Mouse (Mus musculus) myocyte (in vitro differentiated cells): ENCODE measurements around the gene 1700023F06Rik. TPM values are rescaled to one million over a fixed set of nuclear protein-coding genes. Genes with fewer than 3 reads are reported as not detected.

Experiments
- H3K27me3 ChIP-seq: one replicate; pipeline ENCODE4 v1.6.1; 2011; ENCODE audit not compliant: control insufficient read depth, insufficient read depth, insufficient read length
- H3K36me3 ChIP-seq: one replicate; pipeline ENCODE4 v1.6.1; 2011; ENCODE audit not compliant: control insufficient read depth, insufficient read depth
- H3K4me2 ChIP-seq: one replicate; pipeline ENCODE4 v1.6.1; 2011; ENCODE audit warnings: low read depth, control low read depth
- H3K4me3 ChIP-seq: one replicate; pipeline ENCODE4 v1.5.1; 2011; ENCODE audit warnings: mild to moderate bottlenecking, control low read depth, moderate library complexity
- H3K79me2 ChIP-seq: one replicate; pipeline ENCODE4 v1.6.1; 2011; ENCODE audit not compliant: control insufficient read depth, insufficient read depth
- H3ac ChIP-seq: one replicate; pipeline ENCODE4 v1.6.1; 2011; ENCODE audit not compliant: control insufficient read depth, insufficient read length
- CEBPB ChIP-seq: IDR thresholded peaks from 2 replicates; pipeline ENCODE4 v1.6.1; 2011; ENCODE audit warnings: mild to moderate bottlenecking, moderate library complexity; ENCODE audit not compliant: poor library complexity, insufficient read depth, severe bottlenecking
- E2F4 ChIP-seq: IDR thresholded peaks from one replicate; pipeline ENCODE4 v1.6.1; 2011; ENCODE audit warnings: mild to moderate bottlenecking, control low read depth, moderate library complexity; ENCODE audit not compliant: insufficient read depth
- MAX ChIP-seq: IDR thresholded peaks from one replicate; pipeline ENCODE4 v1.6.1; 2011; ENCODE audit warnings: low read depth, mild to moderate bottlenecking, control low read depth
- MYOD1 ChIP-seq, 3 experiments: IDR thresholded peaks; one replicate each; pipeline ENCODE4 v1.6.1; 2011; ENCODE audit warnings: control low read depth in 2 of 3, low read depth in 2 of 3, mild to moderate bottlenecking in 2 of 3, moderate library complexity in 1 of 3; ENCODE audit not compliant: insufficient read length in 2 of 3, control insufficient read depth in 1 of 3
- MYOG ChIP-seq, 3 experiments: IDR thresholded peaks; one replicate each; pipeline ENCODE4 v1.6.1; 2011; ENCODE audit warnings: control low read depth in 2 of 3, low read depth in 2 of 3, mild to moderate bottlenecking in 2 of 3; ENCODE audit not compliant: insufficient read length in 2 of 3, control insufficient read depth in 1 of 3, insufficient read depth in 1 of 3
- POLR2A ChIP-seq: IDR thresholded peaks from one replicate; pipeline ENCODE4 v1.6.1; 2011; ENCODE audit warnings: low read depth, mild to moderate bottlenecking, control low read depth, moderate library complexity; ENCODE audit not compliant: insufficient read length
- POLR2AphosphoS2 ChIP-seq: IDR thresholded peaks from one replicate; pipeline ENCODE4 v1.6.1; 2011; ENCODE audit warnings: low read depth, control low read depth; ENCODE audit not compliant: insufficient read length
- REST ChIP-seq: IDR thresholded peaks from one replicate; pipeline ENCODE4 v1.6.1; 2011; ENCODE audit warnings: mild to moderate bottlenecking, control low read depth, moderate library complexity; ENCODE audit not compliant: insufficient read depth, insufficient read length
- SRF ChIP-seq: IDR thresholded peaks from one replicate; pipeline ENCODE4 v1.6.1; 2011; ENCODE audit warnings: low read depth; ENCODE audit not compliant: control insufficient read depth, insufficient read length
- TCF12 ChIP-seq: IDR thresholded peaks from one replicate; pipeline ENCODE4 v1.6.1; 2011; ENCODE audit warnings: mild to moderate bottlenecking, control low read depth; ENCODE audit not compliant: poor library complexity, insufficient read depth, severe bottlenecking
- TCF3 ChIP-seq: IDR thresholded peaks from one replicate; pipeline ENCODE4 v1.6.1; 2011; ENCODE audit warnings: low read depth, control low read depth; ENCODE audit not compliant: insufficient read length
- USF1 ChIP-seq: IDR thresholded peaks from one replicate; pipeline ENCODE4 v1.6.1; 2011; ENCODE audit warnings: low read depth, mild to moderate bottlenecking, control low read depth, moderate library complexity
- polyA plus RNA-seq: library from polyadenylated mRNA; unstranded; fragments of >200 nt; fragmentation: generic; extraction: Trizol; gene quantifications from one replicate; pipeline ENCODE4 v1.2.1, GENCODE M21; 2012; ENCODE audit warnings: missing spikeins

1700023F06Rik gene
- polyA plus RNA-seq, 1 experiment, result not detected

DNA sequence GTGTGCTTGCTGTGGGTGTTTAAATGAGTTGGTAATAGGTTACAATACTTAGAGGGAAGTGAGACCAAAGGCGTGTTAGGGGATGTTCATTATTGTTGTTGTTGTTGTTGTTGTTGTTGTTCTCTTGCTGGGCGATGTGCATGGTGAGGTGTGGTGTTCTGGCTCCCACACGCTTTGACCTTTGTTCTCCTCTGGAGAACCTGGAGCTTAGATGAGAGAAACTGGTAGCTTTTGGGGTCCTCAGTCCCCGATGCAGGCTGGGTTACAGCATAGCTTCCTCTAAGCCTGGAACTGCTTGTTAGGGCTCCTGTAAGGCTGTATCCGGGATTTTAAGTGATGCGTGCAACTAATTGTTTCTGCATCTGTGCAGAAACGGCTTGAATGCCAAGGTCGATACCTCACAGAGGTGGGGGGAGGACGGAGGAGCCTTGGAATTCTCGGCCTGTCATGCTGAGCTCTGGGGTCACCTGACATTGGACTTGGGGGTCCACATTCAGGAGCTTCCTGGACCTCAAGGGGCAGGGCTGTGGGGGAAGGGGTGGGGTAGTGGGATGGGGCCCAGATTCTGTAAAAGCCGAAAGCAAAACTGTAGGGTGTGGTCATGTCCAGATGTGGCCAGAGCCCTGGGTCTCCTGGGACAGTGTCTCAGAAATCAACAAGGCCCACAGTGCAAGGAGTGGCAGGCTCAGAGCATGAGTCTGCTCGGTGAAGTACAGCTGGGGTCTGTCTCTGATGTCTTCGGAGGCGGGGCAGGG lies 32.5 kb downstream of the 1700023F06Rik start:
- Histone ChIP-seq H3K4me2 (peak overlapping the region; percentile 69), H3ac (no peak overlapping the region), H3K4me3 (no peak overlapping the region), H3K79me2 (no peaks in the 10 kb centered on the region), H3K27me3 (peaks cover 3% of the 10 kb centered on the region), H3K36me3 (no peaks in the 10 kb centered on the region)
- TF ChIP-seq MYOG (IDR thresholded peaks at IDR 0.05; ENCODE audit: control insufficient read depth in 1 of 3, insufficient read depth in 1 of 3, insufficient read length in 2 of 3, low read depth in 2 of 3), result peak in 1 of 3 experiments; percentile 9
- peak in 1 of 3 experiments; percentile 13 for TF ChIP-seq MYOD1 (IDR thresholded peaks at IDR 0.05; ENCODE audit: control insufficient read depth in 1 of 3, insufficient read length in 2 of 3, low read depth in 2 of 3)
- no peak for TF ChIP-seq MAX
- no peak for TF ChIP-seq USF1

- Histone ChIP-seq H3K27me3 (peaks cover 7% of the 10 kb centered on the region), H3ac (no peak overlapping the region), H3K4me2 (peak overlapping the region; percentile 69), H3K79me2 (no peaks in the 10 kb centered on the region), H3K36me3 (no peaks in the 10 kb centered on the region), H3K4me3 (no peak overlapping the region)
- TF ChIP-seq REST (no peak), POLR2A (no peak), MYOD1 (IDR thresholded peaks at IDR 0.05; ENCODE audit: control insufficient read depth in 1 of 3, insufficient read length in 2 of 3, low read depth in 2 of 3) (peak in 1 of 3 experiments; percentile 14)
Measured at GRCm38 (mm10) chr11:103174891-103175391, 33.4 kb downstream of the 1700023F06Rik start.

GRCm38 (mm10) chr11:103174411-103174832 lies 33.9 kb downstream of the 1700023F06Rik start:
- no peak overlapping the region for H3K4me3 ChIP-seq
- TF ChIP-seq SRF (no peak), USF1 (no peak), POLR2AphosphoS2 (peak; percentile 20), REST (no peak), E2F4 (no peak), TCF12 (peak; percentile 69), CEBPB (peak; percentile 55; the same call in 1 of the 2 replicates), MYOD1 (IDR thresholded peaks at IDR 0.05; ENCODE audit: control insufficient read depth in 1 of 3, insufficient read length in 2 of 3, low read depth in 2 of 3) (peak; percentile 58 to 98 (median 91)), POLR2A (peak; percentile 42), MYOG (IDR thresholded peaks at IDR 0.05; ENCODE audit: control insufficient read depth in 1 of 3, insufficient read depth in 1 of 3, insufficient read length in 2 of 3, low read depth in 2 of 3) (peak in 2 of 3 experiments; percentile 94 to 99), TCF3 (peak; percentile 83), MAX (peak; percentile 73)
- no peak overlapping the region for H3ac ChIP-seq
- H3K27me3 ChIP-seq, result peaks cover 7% of the 10 kb centered on the region
- peak overlapping the region; percentile 69 for H3K4me2 ChIP-seq
- H3K79me2 ChIP-seq, result no peaks in the 10 kb centered on the region
- H3K36me3 ChIP-seq, result no peaks in the 10 kb centered on the region

DNA sequence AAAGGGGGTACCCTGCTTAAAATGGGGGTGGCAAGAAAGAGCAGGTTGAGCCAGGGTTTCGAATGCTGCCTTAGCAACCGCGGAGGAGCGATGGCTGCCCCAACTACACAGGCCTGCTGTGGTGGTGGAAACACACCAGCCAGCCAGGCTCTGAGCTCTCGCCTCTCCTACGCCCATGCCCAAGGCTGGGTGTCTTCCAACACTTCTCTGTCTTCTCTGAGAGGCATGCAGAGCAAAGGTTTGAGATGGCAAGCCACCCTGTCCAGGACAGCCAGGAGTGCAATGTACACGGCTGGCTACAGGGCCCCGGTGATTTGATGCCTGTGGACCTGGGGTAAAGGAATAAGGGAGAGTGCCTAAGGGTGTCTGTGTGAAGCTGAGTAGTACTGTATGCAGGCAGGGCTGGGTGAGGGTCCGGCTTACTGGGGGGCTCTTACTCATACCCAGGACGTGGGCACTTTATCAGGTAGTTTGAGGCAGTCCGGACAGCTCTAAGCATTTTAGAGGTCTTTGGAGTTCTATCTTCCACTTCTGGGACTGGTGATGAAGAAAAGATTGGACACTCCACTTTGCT lies 34.5 kb downstream of the 1700023F06Rik start:
- H3K4me3 ChIP-seq, result no peak overlapping the region
- TF ChIP-seq USF1 (no peak), MYOG (IDR thresholded peaks at IDR 0.05; ENCODE audit: control insufficient read depth in 1 of 3, insufficient read depth in 1 of 3, insufficient read length in 2 of 3, low read depth in 2 of 3) (no peak)

DNA sequence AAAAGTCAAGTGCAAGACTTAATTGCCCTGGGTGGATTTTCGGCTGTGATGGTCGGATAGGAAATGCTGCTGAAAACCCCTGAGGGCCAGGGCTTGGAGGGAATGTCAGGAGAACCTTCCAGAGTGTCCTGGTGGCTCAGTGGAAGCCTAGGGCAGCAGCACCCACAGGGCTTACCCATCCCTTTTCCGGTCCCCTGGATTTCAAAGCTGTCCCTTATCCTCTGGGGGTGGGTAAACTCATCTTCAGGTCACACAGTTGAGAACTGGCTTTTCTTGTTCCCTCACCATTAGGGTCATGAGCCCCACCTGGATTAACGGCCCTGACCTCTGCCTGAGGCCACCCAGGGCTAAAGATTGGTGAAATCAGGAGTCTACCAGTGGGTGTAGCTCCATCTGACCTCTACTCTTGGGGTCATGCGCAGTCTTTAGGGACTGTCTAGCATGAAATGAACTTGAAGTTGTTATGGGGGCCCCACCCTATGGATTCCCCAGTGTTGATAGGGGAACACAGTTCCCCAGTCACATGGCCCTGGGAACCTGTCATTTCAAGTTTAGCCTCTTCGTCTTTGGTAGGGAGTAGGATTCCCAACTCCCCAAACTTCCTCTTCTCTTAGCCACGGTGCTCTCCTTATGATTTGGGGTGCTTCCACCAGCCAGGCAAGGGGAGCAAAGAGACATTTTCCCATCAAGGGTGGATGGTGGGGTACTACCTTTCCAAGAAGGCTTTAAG lies 35.2 kb downstream of the 1700023F06Rik start:
- Histone ChIP-seq H3K79me2 (no peaks in the 10 kb centered on the region), H3K4me3 (no peak overlapping the region), H3K4me2 (peak overlapping the region; percentile 52), H3ac (no peak overlapping the region), H3K36me3 (no peaks in the 10 kb centered on the region), H3K27me3 (peaks cover 7% of the 10 kb centered on the region)
- TF ChIP-seq MYOG (IDR thresholded peaks at IDR 0.05; ENCODE audit: control insufficient read depth in 1 of 3, insufficient read depth in 1 of 3, insufficient read length in 2 of 3, low read depth in 2 of 3), result no peak
- TF ChIP-seq REST, result no peak
- TF ChIP-seq E2F4, result no peak
- TF ChIP-seq MAX, result no peak
- TF ChIP-seq TCF3, result no peak
- no peak for TF ChIP-seq USF1
- no peak for TF ChIP-seq POLR2AphosphoS2

More for the DNA sequence above, 34.5 kb downstream of the 1700023F06Rik start:
- Histone ChIP-seq H3K79me2 (no peaks in the 10 kb centered on the region), H3K36me3 (no peaks in the 10 kb centered on the region), H3K27me3 (peaks cover 7% of the 10 kb centered on the region), H3ac (no peak overlapping the region), H3K4me2 (peak overlapping the region; percentile 62)
